In genomic region chr12:24933996-24934395, GRCm38 (mm10) we compare ENCODE assay signal across 20 mouse cellular contexts. TPM values are rescaled to one million over a fixed set of nuclear protein-coding genes. Genes with fewer than 3 reads are reported as not detected.
DNase-seq lines count a peak whose midpoint lies in the region; ATAC-seq and TF ChIP-seq lines count a peak whose summit lies in the region.
"Had no signal": no experiment of that assay in that cellular context is flagged by ENCODE, and none has a peak within 500 bp of the region (broad histone marks: within the 10 kb centered on the region; RNA-seq: fewer than 3 reads in every experiment).

No protein-coding gene starts in this region.

- no peak overlapping the region for H3K4me2 ChIP-seq in heart, embryonic 13.5 days
- H3K4me2 ChIP-seq: forebrain, embryonic 13.5 days; liver, embryonic 11.5 days; neural tube, embryonic 13.5 days had no signal

- 0 out of 2 replicates have a peak, but pooled peaks cover 7% of the 10 kb centered on the region for H3K36me3 ChIP-seq in heart, embryonic 13.5 days

- 0 out of 2 replicates have a peak overlapping the region, but pooled peaks have one; percentile 53 for H3K27ac ChIP-seq in heart, embryonic 13.5 days (replicated peaks)
- peak overlapping the region; percentile 2; the same call in 1 of the 2 replicates for H3K27ac ChIP-seq in layer of hippocampus, adult 2 months
- H3K27ac ChIP-seq: forebrain, embryonic 13.5 days had no signal

- no peak overlapping the region for H3K4me3 ChIP-seq in heart, embryonic 13.5 days
- H3K4me3 ChIP-seq in layer of hippocampus, adult 2 months, result no peak overlapping the region
- H3K4me3 ChIP-seq: forebrain, embryonic 13.5 days; neural tube, embryonic 13.5 days had no signal

- TF ChIP-seq CTCF in layer of hippocampus, adult 2 months (conservative IDR thresholded peaks at IDR 0.05), result no peak

- H3K27me3 ChIP-seq in heart, embryonic 13.5 days (replicated peaks), result no peaks in the 10 kb centered on the region
- H3K27me3 ChIP-seq: forebrain, embryonic 13.5 days; neural tube, embryonic 13.5 days had no signal

- no peaks in the 10 kb centered on the region for H3K9me3 ChIP-seq in heart, embryonic 13.5 days
- H3K9me3 ChIP-seq: forebrain, embryonic 13.5 days; neural tube, embryonic 13.5 days had no signal

- no peak for ATAC-seq in heart, embryonic 13.5 days (ENCODE audit: extremely low read depth, insufficient number of reproducible peaks, low FRiP score, low TSS enrichment)
- ATAC-seq: forebrain, embryonic 13.5 days had no signal

- peaks cover 37% of the 10 kb centered on the region for H3K4me1 ChIP-seq in heart, embryonic 13.5 days

- DNase-seq in heart, adult 9 months (ENCODE audit: low spot score in 2 of 2), result no peak
- no peak for DNase-seq in layer of hippocampus, adult 2 months (ENCODE audit: low spot score in 2 of 2)
- no peak for DNase-seq in layer of hippocampus, adult 18-20 months (ENCODE audit: low spot score in 2 of 2)
- peak; percentile 62 for DNase-seq in adrenal gland, adult 8-10 months
- DNase-seq in ovary, postnatal 14 days (ENCODE audit: low spot score), result peak; percentile 12
- no peak for DNase-seq in spleen, postnatal 4 days (ENCODE audit: low spot score in 2 of 2)
- DNase-seq: B cell, adult 2 months; cerebellum, adult 11 months; cerebellum, postnatal 14 days; embryo, embryonic 11 days; gastrocnemius, postnatal 36 days; left cerebral cortex, postnatal 4 days; lung, adult 2 months; lung, postnatal 4 days; retina, postnatal 1 day; right cerebral cortex, postnatal 4 days had no signal

- H3K9ac ChIP-seq in heart, embryonic 13.5 days, result no peak overlapping the region
- H3K9ac ChIP-seq: forebrain, embryonic 13.5 days; neural tube, embryonic 13.5 days had no signal

- WGBS in heart, embryonic 13.5 days, result 78% methylated on average over 3 of the region's 3 CpGs

RNA-seq across cellular contexts. Expression of gene Kidins220, which starts 40.7 kb away (rescaled TPM):
- 28.2 and 30.1 TPM in 2 replicates for polyA plus RNA-seq in heart, embryonic 13.5 days (2015; fragmentation: Nextera tagmentation; extraction: Ambion mirVana)
- 100 to 1,000 TPM; 353 to 363 TPM for total RNA-seq in layer of hippocampus, adult 2 months (2021)
- total RNA-seq in layer of hippocampus, adult 18-20 months (2021), result 100 to 1,000 TPM; 347 to 351 TPM
- total RNA-seq in adrenal gland, adult 8-10 months (2022), result 100 to 1,000 TPM; 105 to 132 (median 121) TPM

Comparison
In these comparisons a context has a peak if more than half of its experiments do, and no peak if none do; other contexts are left out.
1. DNase-seq: peak in adrenal gland, adult 8-10 months (single experiment) and ovary, postnatal 14 days (single experiment); none in heart, adult 9 months (0 of 2), layer of hippocampus, adult 2 months (0 of 2), layer of hippocampus, adult 18-20 months (0 of 2) and spleen, postnatal 4 days (0 of 2).